Mouse (Mus musculus) hematopoietic stem cell, adult 5-6 weeks (primary cell): Measurements from ENCODE around the gene Nkd2. TPM values are rescaled to one million over a fixed set of nuclear protein-coding genes. Genes with fewer than 3 reads are reported as not detected.

Source experiments
- ATAC-seq, 2 experiments: fragments of 125-278 bp in 1 of 2; replicated peaks in 1 of 2; 2 replicates each; pipeline ENCODE4 v1.8.0; 2016 to 2017; ENCODE audit warnings: inconsistent platforms in 2 of 2, mild to moderate bottlenecking in 2 of 2, moderate number of reproducible peaks in 2 of 2, low read depth in 1 of 2, moderate TSS enrichment in 1 of 2; ENCODE audit not compliant: low FRiP score in 2 of 2, poor library complexity in 2 of 2, severe bottlenecking in 2 of 2, insufficient read depth in 1 of 2, low TSS enrichment in 1 of 2
- total RNA-seq: library from RNA; stranded (forward); fragments of 172-1452, 232-1000 nt; gene quantifications from 2 replicates; pipeline ENCODE4 v1.2.3, GENCODE M21; 2017

Nkd2 gene
- total RNA-seq, 1 experiment from 2014 or later: not detected

DNA sequence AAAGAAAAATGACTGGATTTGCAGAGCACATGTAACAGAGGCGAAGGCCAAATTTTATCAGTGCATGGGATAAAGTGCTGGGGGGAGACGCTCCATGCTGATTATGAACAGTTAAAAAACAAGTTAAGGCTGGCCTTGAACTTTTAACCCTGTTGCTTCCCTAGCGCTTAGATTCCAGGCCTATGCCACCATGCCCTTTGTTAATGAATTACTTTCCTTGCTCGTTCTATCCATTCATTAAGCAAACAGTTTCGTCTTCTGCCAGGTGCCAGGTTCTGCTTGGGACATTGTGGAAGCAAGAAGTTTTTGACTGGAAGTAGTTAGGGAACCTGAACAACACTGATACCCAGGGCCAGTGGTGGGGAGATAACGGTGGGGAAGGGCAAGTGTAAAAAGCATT is 23.7 kb downstream of the Nkd2 start:
- no peak for ATAC-seq

DNA sequence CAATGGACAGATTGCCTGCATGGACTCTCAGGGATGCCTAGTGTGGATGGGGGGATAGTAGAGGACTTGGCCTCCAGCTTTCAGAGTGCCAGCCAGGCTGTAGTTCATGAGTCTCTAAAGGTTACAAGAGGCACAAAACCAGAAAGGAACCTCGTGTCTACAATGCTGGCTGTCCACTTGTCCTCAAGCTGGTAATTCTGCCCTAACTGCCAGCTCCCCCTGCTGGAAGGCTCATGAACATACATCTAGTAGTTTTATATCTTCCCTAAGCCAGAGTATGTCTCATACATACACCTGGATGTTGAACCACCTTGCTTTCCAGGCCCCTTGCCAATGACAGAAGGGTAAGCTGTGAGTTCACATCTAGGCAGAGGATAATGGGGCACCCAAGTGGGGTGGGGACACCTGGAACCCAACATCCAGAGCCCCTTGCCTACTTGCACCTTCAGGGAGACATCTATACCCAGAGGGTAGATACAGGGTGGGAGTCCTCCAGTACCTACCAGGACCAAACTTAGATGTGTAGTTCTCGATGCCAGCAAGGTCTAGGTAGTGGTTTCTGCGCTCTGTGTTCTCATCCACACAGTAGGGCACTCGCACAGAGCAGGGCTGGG is 25.1 kb downstream of the Nkd2 start:
- ATAC-seq: peak; percentile 63 to 86; a peak in 3 of 4 replicates

GRCm38 (mm10) chr13:73821251-73821650 is 26.2 kb downstream of the Nkd2 start:
- ATAC-seq: no peak

- ATAC-seq: no peak
Measured at GRCm38 (mm10) chr13:73818921-73819320, 28.5 kb downstream of the Nkd2 start.

GRCm38 (mm10) chr13:73816338-73816737 is 31.1 kb downstream of the Nkd2 start:
- no peak for ATAC-seq

DNA sequence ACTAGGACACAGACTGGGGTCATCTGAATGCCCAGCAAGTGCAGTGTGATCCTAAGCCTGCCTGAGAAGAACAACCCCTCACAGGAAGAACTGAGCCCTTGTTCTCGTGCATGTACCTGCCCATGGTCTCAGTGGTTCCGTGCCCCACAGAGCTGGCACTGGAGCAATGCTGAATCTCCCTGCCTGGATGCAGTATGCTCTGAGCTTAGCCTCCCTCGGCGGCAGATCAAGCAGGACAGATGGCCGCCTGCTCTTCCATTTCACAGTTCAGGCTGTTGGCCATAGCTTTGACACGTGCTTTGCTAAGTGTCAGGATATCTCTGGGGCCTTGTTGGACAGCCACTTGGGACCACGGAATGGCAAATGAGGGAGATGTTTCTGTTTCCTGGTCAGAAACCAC is 33.2 kb downstream of the Nkd2 start:
- ATAC-seq: no peak

- no peak for ATAC-seq
Measured at GRCm38 (mm10) chr13:73812936-73813335, 34.5 kb downstream of the Nkd2 start.

- ATAC-seq: no peak
Measured at GRCm38 (mm10) chr13:73804914-73805313, 42.5 kb downstream of the Nkd2 start.

GRCm38 (mm10) chr13:73803450-73804178 is 43.8 kb downstream of the Nkd2 start:
- ATAC-seq: peak; percentile 93 to 96

- ATAC-seq: no peak
Measured at GRCm38 (mm10) chr13:73799110-73799509, 48.3 kb downstream of the Nkd2 start.

DNA sequence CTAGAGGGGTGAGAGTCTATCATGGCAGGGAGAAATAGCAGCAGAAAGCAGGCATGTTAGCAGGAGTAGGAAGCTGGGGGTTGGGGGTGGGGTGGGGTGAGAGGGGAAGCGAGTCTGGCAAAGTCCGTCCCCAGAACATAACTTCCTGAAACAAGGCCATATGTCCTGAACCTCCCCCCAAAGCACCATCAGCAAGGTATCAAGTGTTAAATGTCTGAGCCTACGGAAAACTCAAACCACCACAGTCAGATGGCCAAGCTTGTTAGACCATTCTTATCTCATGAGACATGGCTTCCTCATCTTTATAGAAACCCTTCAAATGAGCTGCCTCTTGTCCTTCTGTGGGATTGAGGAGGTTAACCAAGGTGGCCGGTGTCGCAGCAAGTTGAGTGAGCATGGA is 54.3 kb downstream of the Nkd2 start:
- ATAC-seq: no peak

DNA sequence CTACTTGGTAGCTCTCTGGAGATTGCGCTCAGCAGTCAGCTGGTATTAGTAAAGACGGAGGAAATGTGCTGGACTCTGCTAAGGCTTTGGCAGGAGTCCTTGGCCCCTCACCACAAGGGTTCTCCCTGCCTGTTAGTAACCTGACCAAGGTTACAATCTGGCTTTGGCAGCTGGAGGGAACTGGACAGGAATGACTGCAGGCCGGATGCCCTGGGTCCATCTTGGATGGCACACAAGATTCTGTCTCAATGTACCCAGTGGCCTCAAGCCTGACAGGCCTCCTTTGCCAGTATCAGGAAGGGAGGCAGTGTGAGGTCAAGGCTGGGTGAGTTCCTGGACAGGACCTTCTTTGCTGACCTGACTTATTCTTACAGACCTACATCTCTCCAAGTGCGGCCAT is 55.3 kb downstream of the Nkd2 start:
- ATAC-seq: no peak

GRCm38 (mm10) chr13:73782486-73782885 is 64.9 kb downstream of the Nkd2 start:
- ATAC-seq: no peak

GRCm38 (mm10) chr13:73777578-73777977 is 69.9 kb downstream of the Nkd2 start:
- no peak for ATAC-seq

DNA sequence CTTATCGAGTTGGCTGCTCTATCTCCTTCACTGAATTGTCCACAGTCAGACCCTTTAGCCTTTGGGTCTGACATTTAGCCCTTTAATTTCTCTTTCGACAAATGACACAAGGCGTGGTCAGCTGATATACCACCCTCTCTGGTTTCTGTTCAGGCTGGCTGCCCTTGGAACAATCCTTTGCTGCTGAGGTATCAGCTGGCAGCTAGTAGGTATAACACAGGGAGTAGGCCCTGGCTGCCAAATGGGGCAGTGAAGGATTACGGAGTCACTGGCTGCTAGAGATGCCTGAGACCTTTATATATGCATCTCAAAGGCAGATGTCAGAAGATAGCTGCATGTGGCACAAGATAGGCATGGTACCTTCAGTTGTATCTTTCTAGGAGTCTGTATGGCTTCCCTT is 71.6 kb downstream of the Nkd2 start:
- ATAC-seq: no peak

- ATAC-seq: no peak
Measured at GRCm38 (mm10) chr13:73773519-73774205, 73.8 kb downstream of the Nkd2 start.

DNA sequence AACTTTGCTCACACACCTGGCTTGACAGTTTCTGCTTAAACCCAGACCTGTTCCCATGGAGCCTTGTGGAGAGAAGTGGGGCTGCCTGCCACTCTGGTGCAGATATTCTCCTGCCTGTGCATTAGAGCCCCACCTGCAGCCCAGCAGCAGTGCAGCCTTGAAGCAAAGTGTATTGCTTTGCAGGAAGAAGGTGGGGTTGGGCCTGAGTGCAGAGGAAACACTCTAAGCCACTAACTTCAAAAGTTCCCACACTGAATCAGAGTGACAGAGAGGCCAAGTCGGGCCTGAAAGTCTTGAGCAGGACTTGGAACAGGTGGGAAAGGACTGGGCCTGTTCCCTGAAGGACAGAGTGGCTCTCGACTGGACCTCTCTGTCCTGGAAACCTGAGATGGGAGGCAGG is 74.8 kb downstream of the Nkd2 start:
- peak; percentile 82 to 90 for ATAC-seq

DNA sequence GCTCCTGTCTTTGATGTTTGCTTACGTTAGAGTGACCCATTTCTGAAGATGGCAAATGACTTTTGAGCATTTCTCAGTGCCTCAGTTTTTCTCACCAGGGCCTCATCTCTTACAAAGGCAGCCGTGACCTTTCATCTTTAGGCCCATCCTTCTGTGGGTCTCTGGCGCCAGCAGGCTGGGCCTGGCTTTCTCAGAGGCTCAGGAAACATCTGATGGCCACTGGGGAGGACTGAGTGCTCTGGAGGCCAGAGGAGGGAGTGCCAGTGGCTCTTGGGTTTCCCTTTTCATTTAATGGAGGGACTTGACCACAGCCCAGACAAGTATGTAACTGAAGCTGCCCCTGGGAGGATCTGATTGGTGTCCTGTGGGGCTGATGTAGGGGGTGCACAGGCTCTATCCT is 76.3 kb downstream of the Nkd2 start:
- ATAC-seq: no peak
